Mouse (Mus musculus) forebrain, postnatal 0 days (tissue): ENCODE results near the gene Ehd1. TPM values are rescaled to one million over a fixed set of nuclear protein-coding genes. Genes with fewer than 3 reads are reported as not detected.
"Not testable (repeated sequence)": the region's sequence is repeated elsewhere in the genome, so short reads cannot be mapped to it uniquely, and the experiment has no call there.

Experiments used
- ATAC-seq: fragments of 200-750 bp; cut with Nextera tagmentation; 2 replicates; pipeline ENCODE4 v1.8.0; 2017; ENCODE audit warnings: mild to moderate bottlenecking, moderate library complexity
- DNase-seq: peaks from one replicate; pipeline ENCODE4 v3.0.0-alpha.2; 2015
- H3K27ac ChIP-seq: fragments of 300-500 bp; sonication (generic); 2 replicates; pipeline ENCODE4 v1.5.1; 2014; ENCODE audit warnings: low read depth, mild to moderate bottlenecking, antibody characterized with exemption, low read length, moderate library complexity, mixed read lengths
- H3K27me3 ChIP-seq: fragments of 300-500 bp; sonication (generic); 2 replicates; pipeline ENCODE4 v1.6.1; 2014; ENCODE audit warnings: mild to moderate bottlenecking, low read length, mixed read lengths; ENCODE audit not compliant: insufficient read depth
- H3K36me3 ChIP-seq: fragments of 300-500 bp; sonication (generic); 2 replicates; pipeline ENCODE4 v1.6.1; 2014; ENCODE audit warnings: mild to moderate bottlenecking, moderate library complexity; ENCODE audit not compliant: insufficient read depth
- H3K4me1 ChIP-seq: fragments of 300-500 bp; sonication (generic); 2 replicates; pipeline ENCODE4 v1.6.1; 2014; ENCODE audit warnings: antibody characterized with exemption; ENCODE audit not compliant: insufficient read depth
- H3K4me2 ChIP-seq: fragments of 300-500 bp; sonication (generic); 2 replicates; pipeline ENCODE4 v1.6.1; 2014; ENCODE audit warnings: low read depth, mild to moderate bottlenecking, moderate library complexity
- H3K4me3 ChIP-seq: fragments of 300-500 bp; sonication (generic); 2 replicates; pipeline ENCODE4 v1.5.1; 2014; ENCODE audit warnings: low read depth, low read length, mixed read lengths
- H3K9ac ChIP-seq: fragments of 300-500 bp; sonication (generic); 2 replicates; pipeline ENCODE4 v1.6.1; 2014; ENCODE audit warnings: mild to moderate bottlenecking
- H3K9me3 ChIP-seq: fragments of 300-500 bp; sonication (generic); 2 replicates; pipeline ENCODE4 v1.6.1; 2016; ENCODE audit warnings: low read length
- CTCF ChIP-seq: sonication (generic); IDR thresholded peaks from 2 replicates; pipeline ENCODE4 v1.5.1; 2016; ENCODE audit warnings: antibody characterized with exemption, control low read depth, low read depth
- whole genome bisulfite sequencing: fragments of 180-500 bp; shearing (Covaris S2); extraction: QIAGEN DNeasy Blood & Tissue Kit; methylation state at CpG from one replicate; pipeline ENCODE4 v1.1.7; 2014; 5-methylcytosine and 5-hydroxymethylcytosine counted together
- polyA plus RNA-seq: library from polyadenylated mRNA; unstranded; fragments of >200 nt; fragmentation: Nextera tagmentation; extraction: Ambion mirVana; gene quantifications from 2 replicates; pipeline ENCODE4 v1.2.1, GENCODE M21; 2015
- total RNA-seq: library from RNA; depleted of rRNA; stranded (reverse); fragments of >200 nt; gene quantifications from 2 replicates; pipeline ENCODE4 v1.2.3, GENCODE M21; 2014

The Ehd1 gene
- total and polyA plus RNA-seq, 2 experiments from 2014 or later, result 75.4 to 120 TPM

DNA sequence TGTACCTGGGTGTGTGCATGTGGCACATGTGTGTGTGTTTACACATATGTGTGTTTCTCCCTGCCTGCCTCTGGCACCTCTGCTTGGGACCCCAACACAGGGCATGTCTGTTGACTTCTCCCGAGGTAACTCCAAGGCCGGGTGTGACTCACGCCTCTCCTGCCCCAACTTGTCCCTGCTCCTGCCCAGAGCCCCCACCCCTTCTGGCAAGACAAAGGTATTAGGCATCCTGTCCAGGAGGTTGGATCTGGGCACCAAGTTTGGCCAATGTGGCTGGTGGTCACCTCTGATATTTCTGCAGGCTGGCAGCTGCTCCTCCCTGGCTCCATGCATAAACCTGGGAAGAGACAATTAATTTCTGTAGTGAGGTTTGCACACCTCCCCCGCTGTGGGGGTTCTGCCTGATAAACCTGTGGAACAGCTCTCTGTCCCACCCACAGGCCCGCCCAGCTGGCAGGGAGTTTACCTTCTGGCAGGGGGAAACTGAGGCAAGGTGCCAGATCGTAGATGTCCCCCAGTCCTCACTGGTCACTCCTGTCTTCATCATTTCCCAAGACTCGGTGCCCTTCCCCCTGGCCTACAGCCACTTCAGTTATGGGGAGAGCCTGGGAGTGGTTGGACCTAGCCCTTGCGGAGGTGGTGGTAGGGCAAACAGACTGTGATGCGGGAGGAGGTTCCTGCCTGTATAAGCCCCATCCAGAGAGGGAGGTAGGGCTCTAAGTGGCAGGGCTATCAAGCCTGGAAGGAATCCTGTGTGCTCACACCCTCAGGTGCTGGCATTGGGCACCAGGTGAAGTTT is 31.4 kb downstream of the Ehd1 start:
- H3K4me3 ChIP-seq, result no peak overlapping the region
- H3K9ac ChIP-seq, result no peak overlapping the region
- DNase-seq (no peak), ATAC-seq (no peak)
- H3K36me3 ChIP-seq, result no peaks in the 10 kb centered on the region
- no peak overlapping the region for H3K27ac ChIP-seq
- WGBS, result 89% methylated on average over 9 of the region's 9 CpGs
- H3K4me2 ChIP-seq, result no peak overlapping the region
- H3K27me3 ChIP-seq, result no peaks in the 10 kb centered on the region
- H3K9me3 ChIP-seq, result no peaks in the 10 kb centered on the region
- H3K4me1 ChIP-seq, result no peaks in the 10 kb centered on the region
- TF ChIP-seq CTCF, result no peak

DNA sequence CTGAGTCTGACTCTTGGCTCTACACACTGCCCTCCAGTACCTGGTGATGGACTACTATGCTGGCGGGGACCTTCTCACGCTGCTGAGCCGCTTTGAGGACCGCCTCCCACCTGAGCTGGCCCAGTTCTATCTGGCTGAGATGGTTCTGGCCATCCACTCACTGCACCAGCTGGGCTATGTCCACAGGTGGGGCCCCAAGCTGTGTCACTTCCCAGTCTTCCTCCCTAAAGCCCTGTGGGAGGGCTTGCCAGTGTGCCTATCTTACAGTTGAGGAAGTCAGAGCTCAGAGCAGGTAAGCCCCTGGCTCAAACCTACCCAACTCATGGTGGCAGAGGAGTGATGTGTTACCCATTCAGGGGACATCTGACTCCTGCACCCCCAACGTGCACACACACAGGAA is 33.7 kb downstream of the Ehd1 start:
- no peak overlapping the region for H3K9ac ChIP-seq
- no peak overlapping the region for H3K4me2 ChIP-seq
- ATAC-seq (no peak), DNase-seq (no peak)
- H3K4me1 ChIP-seq, result no peaks in the 10 kb centered on the region
- peaks cover 9% of the 10 kb centered on the region; the same call in 1 of the 2 replicates for H3K36me3 ChIP-seq
- no peaks in the 10 kb centered on the region for H3K27me3 ChIP-seq
- H3K27ac ChIP-seq, result no peak overlapping the region
- no peak overlapping the region for H3K4me3 ChIP-seq
- TF ChIP-seq CTCF, result no peak
- no peaks in the 10 kb centered on the region for H3K9me3 ChIP-seq
- WGBS, result 88% methylated on average over 5 of the region's 5 CpGs

DNA sequence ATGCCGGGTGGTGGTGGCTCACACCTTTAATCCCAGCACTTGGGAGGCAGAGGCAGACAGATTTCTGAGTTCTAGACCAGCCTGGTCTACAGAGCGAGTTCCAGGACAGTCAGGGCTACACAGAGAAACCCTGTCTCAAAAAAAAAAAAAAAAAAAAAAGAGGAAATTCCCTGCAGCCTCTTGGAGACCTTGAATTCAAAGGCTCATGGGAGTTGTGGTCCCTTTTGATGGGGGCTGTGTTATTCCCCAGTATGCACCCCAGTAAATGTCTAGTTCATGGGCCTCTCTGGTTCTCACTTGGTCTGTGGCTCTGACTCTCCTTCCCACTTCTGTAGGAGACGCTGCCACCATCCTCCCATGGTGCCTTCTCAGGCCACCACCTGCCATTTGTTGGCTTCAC is 35.3 kb downstream of the Ehd1 start:
- H3K27me3 ChIP-seq, H3K4me2 ChIP-seq, H3K9me3 ChIP-seq, H3K36me3 ChIP-seq, ATAC-seq, H3K27ac ChIP-seq, H3K9ac ChIP-seq, H3K4me3 ChIP-seq, H3K4me1 ChIP-seq, DNase-seq: not testable (repeated sequence)
- 92% methylated on average over 3 of the region's 3 CpGs for WGBS

DNA sequence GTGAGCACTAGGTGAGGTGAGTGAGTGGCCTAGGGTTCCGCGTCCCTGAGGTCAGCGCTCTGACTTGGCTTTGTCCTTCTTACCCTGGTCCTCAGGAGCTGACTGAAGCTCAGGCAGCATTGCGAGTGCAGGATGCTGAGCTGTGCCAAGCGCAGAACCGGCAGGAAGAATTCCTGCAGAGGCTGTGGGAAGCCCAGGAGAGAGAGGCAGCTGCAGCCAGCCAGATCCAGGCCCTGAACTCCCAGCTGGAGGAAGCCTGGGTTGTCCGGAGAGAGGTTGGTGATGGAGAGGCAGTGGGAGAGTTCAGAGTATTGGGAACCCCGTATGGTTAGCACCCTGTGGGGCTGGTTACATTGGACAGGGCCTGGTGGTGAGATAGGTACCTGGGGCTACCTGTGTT is 37.3 kb downstream of the Ehd1 start:
- no peaks in the 10 kb centered on the region for H3K9me3 ChIP-seq
- no peaks in the 10 kb centered on the region for H3K27me3 ChIP-seq
- H3K4me2 ChIP-seq, result no peak overlapping the region
- H3K4me1 ChIP-seq, result no peaks in the 10 kb centered on the region
- H3K27ac ChIP-seq, result no peak overlapping the region
- no peak overlapping the region for H3K4me3 ChIP-seq
- no peak for TF ChIP-seq CTCF
- no peak overlapping the region for H3K9ac ChIP-seq
- DNase-seq (no peak), ATAC-seq (no peak)
- 91% methylated on average over 8 of the region's 8 CpGs for WGBS
- peaks cover 9% of the 10 kb centered on the region; the same call in 1 of the 2 replicates for H3K36me3 ChIP-seq

DNA sequence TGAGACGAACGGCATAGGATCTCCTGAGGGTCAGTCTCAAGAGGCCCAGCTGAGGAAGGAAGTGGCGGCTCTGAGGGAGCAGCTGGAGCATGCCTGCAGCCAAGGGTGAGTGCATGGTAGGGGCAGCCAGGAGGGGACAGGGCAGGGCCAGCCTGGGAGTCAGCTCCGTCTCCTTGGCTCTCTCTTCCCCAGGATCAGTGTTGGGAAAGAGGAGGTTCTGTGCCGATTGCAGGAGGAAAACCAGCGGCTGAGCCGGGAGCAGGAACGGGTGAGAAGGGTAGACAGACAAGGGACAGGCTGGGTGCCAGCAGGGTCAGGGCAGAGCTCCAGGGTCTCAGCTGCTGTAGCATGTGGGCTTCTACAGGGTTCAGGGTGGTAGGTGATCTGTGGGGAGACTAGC is 38.0 kb downstream of the Ehd1 start:
- TF ChIP-seq CTCF, result no peak
- Histone ChIP-seq H3K4me1 (no peaks in the 10 kb centered on the region), H3K9ac (no peak overlapping the region), H3K27me3 (no peaks in the 10 kb centered on the region), H3K9me3 (no peaks in the 10 kb centered on the region), H3K36me3 (peaks cover 9% of the 10 kb centered on the region; the same call in 1 of the 2 replicates), H3K4me3 (no peak overlapping the region), H3K4me2 (no peak overlapping the region), H3K27ac (no peak overlapping the region)
- WGBS, result 85% methylated on average over 8 of the region's 8 CpGs
- ATAC-seq (no peak), DNase-seq (no peak)

DNA sequence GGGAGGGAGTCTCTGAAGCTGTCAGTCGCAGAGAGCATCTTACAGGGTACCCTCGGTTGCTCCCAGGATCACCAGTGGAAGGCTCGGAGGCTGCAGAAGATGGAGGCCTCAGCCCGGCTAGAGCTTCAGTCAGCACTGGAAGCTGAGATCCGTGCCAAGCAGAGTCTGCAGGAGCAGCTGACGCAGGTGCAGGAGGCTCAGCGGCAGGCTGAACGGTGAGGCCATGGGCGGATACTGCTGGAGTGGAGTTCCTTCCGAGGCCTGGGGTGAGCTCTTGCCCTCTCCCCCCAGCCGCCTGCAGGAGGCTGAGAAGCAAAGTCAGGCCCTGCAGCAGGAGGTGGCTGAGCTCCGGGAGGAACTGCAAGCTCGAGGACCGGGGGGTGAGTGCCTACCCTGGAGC is 39.0 kb downstream of the Ehd1 start:
- WGBS, result 65% methylated on average over 14 of the region's 14 CpGs
- ATAC-seq, result no peak
- Histone ChIP-seq H3K4me2 (no peak overlapping the region), H3K9ac (no peak overlapping the region), H3K9me3 (no peaks in the 10 kb centered on the region), H3K27me3 (no peaks in the 10 kb centered on the region), H3K4me1 (no peaks in the 10 kb centered on the region), H3K27ac (no peak overlapping the region), H3K4me3 (no peak overlapping the region), H3K36me3 (peaks cover 13% of the 10 kb centered on the region; the same call in 1 of the 2 replicates)
- DNase-seq, result no peak
- no peak for TF ChIP-seq CTCF

DNA sequence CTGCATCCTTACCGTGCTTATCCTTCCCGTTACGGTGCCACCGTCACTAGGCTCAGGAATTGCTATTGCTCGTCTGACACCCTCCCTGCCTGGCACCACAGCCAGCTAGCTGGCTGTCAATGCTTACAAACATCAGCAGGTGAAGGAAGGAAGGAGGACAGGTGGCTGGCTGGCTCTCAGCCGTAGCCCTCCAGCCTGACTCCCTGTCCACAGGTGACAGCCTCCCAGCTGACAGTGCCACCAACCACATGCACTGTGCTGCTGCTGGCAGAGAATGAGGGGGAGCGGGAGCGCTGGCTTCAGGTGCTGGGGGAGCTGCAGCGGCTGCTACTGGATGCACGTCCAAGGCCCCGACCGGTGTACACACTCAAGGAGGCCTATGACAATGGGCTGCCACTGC is 41.6 kb downstream of the Ehd1 start:
- WGBS, result 91% methylated on average over 12 of the region's 12 CpGs
- no peaks in the 10 kb centered on the region for H3K27me3 ChIP-seq
- H3K4me2 ChIP-seq, result no peak overlapping the region
- H3K4me1 ChIP-seq, result no peaks in the 10 kb centered on the region
- peaks cover 15% of the 10 kb centered on the region; the same call in 1 of the 2 replicates for H3K36me3 ChIP-seq
- DNase-seq (no peak), ATAC-seq (no peak)
- TF ChIP-seq CTCF, result no peak
- no peaks in the 10 kb centered on the region for H3K9me3 ChIP-seq
- H3K9ac ChIP-seq, result no peak overlapping the region
- no peak overlapping the region for H3K27ac ChIP-seq
- no peak overlapping the region for H3K4me3 ChIP-seq
